Mouse (Mus musculus): ENCODE measurements at regions not wholly inside any gene's neighbourhood (a gene's known extent, or its start where the extent isn't known, plus 50 kb on each side); places are given as distances from the start of the nearest gene placed in this dataset.

- no peak for DNase-seq (ENCODE audit: low spot score)
These were observed 118.4 kb downstream of the Barx2 start for GRCm38 (mm10) chr9:31794911-31795310.

- DNase-seq (ENCODE audit: low spot score) = no peak
These were observed 137.3 kb downstream of the Barx2 start for GRCm38 (mm10) chr9:31775956-31776355.

GRCm38 (mm10) chr9:31765401-31765800 lies 147.9 kb downstream of the Barx2 start:
- DNase-seq (ENCODE audit: low spot score) = no peak

GRCm38 (mm10) chr9:31757894-31758561 lies 155.2 kb downstream of the Barx2 start:
- DNase-seq (ENCODE audit: low spot score) = no peak

GRCm38 (mm10) chr9:31730443-31730842 lies 182.8 kb downstream of the Barx2 start:
- no peak for DNase-seq (ENCODE audit: low spot score)

GRCm38 (mm10) chr9:31719309-31719708 lies 194.0 kb downstream of the Barx2 start:
- DNase-seq (ENCODE audit: low spot score) = no peak

- DNase-seq (ENCODE audit: low spot score) = no peak
These were observed 203.2 kb downstream of the Barx2 start for GRCm38 (mm10) chr9:31710022-31710421.

GRCm38 (mm10) chr9:31706688-31707087 lies 206.6 kb downstream of the Barx2 start:
- no peak for DNase-seq (ENCODE audit: low spot score)

GRCm38 (mm10) chr9:31690921-31691475 lies 222.3 kb downstream of the Barx2 start:
- DNase-seq (ENCODE audit: low spot score) = no peak

GRCm38 (mm10) chr9:31688398-31688705 lies 224.1 kb upstream of the Tmem45b start:
- no peak for DNase-seq (ENCODE audit: low spot score)

GRCm38 (mm10) chr9:31687686-31688397 lies 223.6 kb upstream of the Tmem45b start:
- no peak for DNase-seq (ENCODE audit: low spot score)

GRCm38 (mm10) chr9:31686466-31686865 lies 222.2 kb upstream of the Tmem45b start:
- DNase-seq (ENCODE audit: low spot score) = no peak

- DNase-seq (ENCODE audit: low spot score) = no peak
These were observed 220.5 kb upstream of the Tmem45b start for GRCm38 (mm10) chr9:31684812-31685188.

GRCm38 (mm10) chr9:31684099-31684811 lies 220.0 kb upstream of the Tmem45b start:
- DNase-seq (ENCODE audit: low spot score) = no peak

GRCm38 (mm10) chr9:31683302-31684081 lies 219.2 kb upstream of the Tmem45b start:
- no peak for DNase-seq (ENCODE audit: low spot score)

GRCm38 (mm10) chr9:31682893-31683292 lies 218.6 kb upstream of the Tmem45b start:
- DNase-seq (ENCODE audit: low spot score) = no peak

GRCm38 (mm10) chr9:31677150-31677549 lies 212.9 kb upstream of the Tmem45b start:
- DNase-seq (ENCODE audit: low spot score) = no peak

GRCm38 (mm10) chr9:31659026-31659425 lies 194.8 kb upstream of the Tmem45b start:
- DNase-seq (ENCODE audit: low spot score) = no peak

GRCm38 (mm10) chr9:31657612-31658011 lies 193.3 kb upstream of the Tmem45b start:
- DNase-seq (ENCODE audit: low spot score) = no peak

- no peak for DNase-seq (ENCODE audit: low spot score)
These were observed 192.4 kb upstream of the Tmem45b start for GRCm38 (mm10) chr9:31656676-31657075.

- no peak for DNase-seq (ENCODE audit: low spot score)
These were observed 190.5 kb upstream of the Tmem45b start for GRCm38 (mm10) chr9:31654747-31655146.

GRCm38 (mm10) chr9:31654213-31654612 lies 190.0 kb upstream of the Tmem45b start:
- DNase-seq (ENCODE audit: low spot score) = no peak
